Mouse (Mus musculus): ENCODE measurements around the gene Ndufaf8.

GRCm38 (mm10) chr11:120136796-120137624, 38.3 kb downstream of the Ndufaf8 start:
- TF ChIP-seq CTCF (IDR thresholded peaks at IDR 0.05; ENCODE audit: borderline replicate concordance, insufficient read depth, low read depth, low read length) (no peak), POLR2A (IDR thresholded peaks at IDR 0.05; ENCODE audit: borderline replicate concordance, insufficient read depth, low read length) (no peak)
